Mouse (Mus musculus) spleen, adult 2 months (tissue): ENCODE measurements at regions not wholly inside any gene's neighbourhood (a gene's known extent, or its start where the extent isn't known, plus 50 kb on each side); places are given as distances from the start of the nearest gene placed in this dataset.
"Not testable (repeated sequence)": the region's sequence is repeated elsewhere in the genome, so short reads cannot be mapped to it uniquely, and the experiment has no call there.

Experiments
- DNase-seq, 2 experiments: peaks; one replicate each; pipeline versions ENCODE4 v3.0.0 to v3.0.0-alpha.2; 2012 to 2021; ENCODE audit warnings: low spot score in 2 of 2, low read depth in 1 of 2
- H3K27ac ChIP-seq: fragments of 200-500 bp; 2 replicates; pipeline ENCODE4 v1.5.1; 2012; ENCODE audit warnings: low read length, inconsistent platforms; ENCODE audit not compliant: insufficient read depth
- H3K27me3 ChIP-seq: fragments of 200-500 bp; 2 replicates; pipeline ENCODE4 v1.6.1; 2012; ENCODE audit warnings: mild to moderate bottlenecking, moderate library complexity, low read length, inconsistent platforms; ENCODE audit not compliant: control insufficient read depth, insufficient read depth
- H3K36me3 ChIP-seq: fragments of 200-500 bp; 2 replicates; pipeline ENCODE4 v1.6.1; 2012; ENCODE audit warnings: mild to moderate bottlenecking, low read length, inconsistent platforms; ENCODE audit not compliant: control insufficient read depth, insufficient read depth
- H3K4me1 ChIP-seq: fragments of 200-500 bp; 2 replicates; pipeline ENCODE4 v1.6.1; 2011; ENCODE audit warnings: inconsistent platforms; ENCODE audit not compliant: control insufficient read depth, insufficient read depth, insufficient read length
- H3K4me3 ChIP-seq: fragments of 200-500 bp; 2 replicates; pipeline ENCODE4 v1.5.1; 2011; ENCODE audit warnings: mild to moderate bottlenecking, inconsistent platforms; ENCODE audit not compliant: insufficient read depth, insufficient read length; ENCODE audit errors: extremely low read depth
- CTCF ChIP-seq: fragments of 200-500 bp; IDR thresholded peaks from 2 replicates; pipeline ENCODE4 v1.5.1; 2011; ENCODE audit warnings: mild to moderate bottlenecking, inconsistent platforms; ENCODE audit not compliant: insufficient read depth, insufficient read length, insufficient replicate concordance; ENCODE audit errors: extremely low read depth
- POLR2A ChIP-seq: fragments of 200-500 bp; IDR thresholded peaks from 2 replicates; pipeline ENCODE4 v1.6.1; 2011; ENCODE audit warnings: low read depth, low read length, inconsistent platforms
- WGBS: fragments of 180-500 bp; shearing (Covaris S2); methylation state at CpG from one replicate; pipeline ENCODE4 v1.1.7; 2018; 5-methylcytosine and 5-hydroxymethylcytosine counted together

- DNase-seq = no peak
- no peak overlapping the region for H3K27ac ChIP-seq
- H3K36me3 ChIP-seq = no peaks in the 10 kb centered on the region
- no peak for TF ChIP-seq CTCF
- TF ChIP-seq POLR2A = no peak
- no peaks in the 10 kb centered on the region for H3K4me1 ChIP-seq
- 84% methylated on average over 2 of the region's 2 CpGs for WGBS
- no peak overlapping the region for H3K4me3 ChIP-seq
- no peaks in the 10 kb centered on the region for H3K27me3 ChIP-seq
These were observed 138.9 kb downstream of the Fasl start for GRCm38 (mm10) chr1:161649387-161649786.

- WGBS = 81% methylated on average over 5 of the region's 5 CpGs
- H3K4me3 ChIP-seq = no peak overlapping the region
- H3K4me1 ChIP-seq = no peaks in the 10 kb centered on the region
- no peak for TF ChIP-seq CTCF
- no peak for TF ChIP-seq POLR2A
- H3K27ac ChIP-seq = no peak overlapping the region
- no peaks in the 10 kb centered on the region for H3K36me3 ChIP-seq
- no peak for DNase-seq
- H3K27me3 ChIP-seq = no peaks in the 10 kb centered on the region
These were observed 137.6 kb downstream of the Tnfsf18 start for GRCm38 (mm10) chr1:161632098-161632497.

GRCm38 (mm10) chr1:161621291-161621690 lies 126.8 kb downstream of the Tnfsf18 start:
- H3K27me3 ChIP-seq = no peaks in the 10 kb centered on the region
- H3K4me3 ChIP-seq = no peak overlapping the region
- TF ChIP-seq CTCF = no peak
- no peak for TF ChIP-seq POLR2A
- WGBS = 82% methylated on average over 6 of the region's 6 CpGs
- no peak for DNase-seq
- no peaks in the 10 kb centered on the region for H3K4me1 ChIP-seq
- no peak overlapping the region for H3K27ac ChIP-seq
- H3K36me3 ChIP-seq = no peaks in the 10 kb centered on the region

- H3K27me3 ChIP-seq, H3K4me3 ChIP-seq, H3K36me3 ChIP-seq, H3K27ac ChIP-seq, H3K4me1 ChIP-seq, DNase-seq: not testable (repeated sequence)
- 86% methylated on average over 7 of the region's 7 CpGs for WGBS
These were observed 119.6 kb downstream of the Tnfsf18 start for GRCm38 (mm10) chr1:161614091-161614490.

GRCm38 (mm10) chr1:161613658-161614057 lies 119.2 kb downstream of the Tnfsf18 start:
- DNase-seq = not testable (repeated sequence)

GRCm38 (mm10) chr1:161607446-161607845 lies 113.0 kb downstream of the Tnfsf18 start:
- Histone ChIP-seq H3K27me3 (no peaks in the 10 kb centered on the region), H3K36me3 (no peaks in the 10 kb centered on the region), H3K27ac (no peak overlapping the region), H3K4me1 (no peaks in the 10 kb centered on the region), H3K4me3 (no peak overlapping the region)
- DNase-seq = no peak
- no peak for TF ChIP-seq CTCF
- TF ChIP-seq POLR2A = no peak
- WGBS = 63% methylated on average over 4 of the region's 4 CpGs

More at GRCm38 (mm10) chr1:161613658-161614057, 119.2 kb downstream of the Tnfsf18 start:
- not testable (repeated sequence) for H3K27ac ChIP-seq, H3K36me3 ChIP-seq, H3K27me3 ChIP-seq, H3K4me3 ChIP-seq, H3K4me1 ChIP-seq
- whole genome bisulfite sequencing = 80% methylated on average over 10 of the region's 10 CpGs

GRCm38 (mm10) chr1:161602150-161602549 lies 107.7 kb downstream of the Tnfsf18 start:
- Histone ChIP-seq H3K36me3 (no peaks in the 10 kb centered on the region), H3K27ac (no peak overlapping the region), H3K4me1 (no peaks in the 10 kb centered on the region), H3K27me3 (no peaks in the 10 kb centered on the region), H3K4me3 (no peak overlapping the region)
- WGBS = 89% methylated on average over 3 of the region's 3 CpGs
- no peak for DNase-seq
- no peak for TF ChIP-seq CTCF
- TF ChIP-seq POLR2A = no peak

- WGBS = 92% methylated on average over 2 of the region's 2 CpGs
- no peak overlapping the region for H3K4me3 ChIP-seq
- no peaks in the 10 kb centered on the region for H3K36me3 ChIP-seq
- no peak overlapping the region for H3K27ac ChIP-seq
- DNase-seq = no peak
- H3K4me1 ChIP-seq = no peaks in the 10 kb centered on the region
- TF ChIP-seq CTCF = no peak
- no peak for TF ChIP-seq POLR2A
- no peaks in the 10 kb centered on the region for H3K27me3 ChIP-seq
These were observed 106.7 kb downstream of the Tnfsf18 start for GRCm38 (mm10) chr1:161601167-161601566.
